Mouse (Mus musculus) kidney, embryonic 15.5 days (tissue): ENCODE results near the gene Fxyd3. TPM values are rescaled to one million over a fixed set of nuclear protein-coding genes. Genes with fewer than 3 reads are reported as not detected.
A peak's percentile ranks its signal among the peaks of the same experiment; 100 is the strongest.

Experiments used
- ATAC-seq: fragments of 200-750 bp; cut with Nextera tagmentation; replicated peaks from 2 replicates; pipeline ENCODE4 v1.8.0; 2017; ENCODE audit warnings: moderate TSS enrichment; ENCODE audit not compliant: low FRiP score
- H3K27ac ChIP-seq: fragments of 300-500 bp; sonication (generic); 2 replicates; pipeline ENCODE4 v1.5.1; 2015; ENCODE audit warnings: mild to moderate bottlenecking, inconsistent platforms
- H3K27me3 ChIP-seq: fragments of 300-500 bp; sonication (generic); 2 replicates; pipeline ENCODE4 v1.6.1; 2015; ENCODE audit warnings: inconsistent platforms
- H3K36me3 ChIP-seq: fragments of 300-500 bp; sonication (generic); 2 replicates; pipeline ENCODE4 v1.6.1; 2015; ENCODE audit warnings: inconsistent platforms
- H3K4me1 ChIP-seq: fragments of 300-500 bp; sonication (generic); 2 replicates; pipeline ENCODE4 v1.6.1; 2015; ENCODE audit warnings: inconsistent platforms
- H3K4me2 ChIP-seq: fragments of 300-500 bp; sonication (generic); 2 replicates; pipeline ENCODE4 v1.6.1; 2015; ENCODE audit warnings: moderate library complexity, mild to moderate bottlenecking, inconsistent platforms
- H3K4me3 ChIP-seq: fragments of 300-500 bp; sonication (generic); replicated peaks from 2 replicates; pipeline ENCODE4 v1.5.1; 2015; ENCODE audit warnings: mild to moderate bottlenecking, inconsistent platforms
- H3K9ac ChIP-seq: fragments of 300-500 bp; sonication (generic); 2 replicates; pipeline ENCODE4 v1.6.1; 2015; ENCODE audit warnings: mild to moderate bottlenecking, inconsistent platforms
- H3K9me3 ChIP-seq: fragments of 300-500 bp; sonication (generic); replicated peaks from 2 replicates; pipeline ENCODE4 v1.6.1; 2016; ENCODE audit warnings: inconsistent platforms
- WGBS: fragments of 180-500 bp; shearing (Covaris S2); methylation state at CpG from one replicate; pipeline ENCODE4 v1.1.7; 2015; ENCODE audit warnings: mixed read lengths; 5-methylcytosine and 5-hydroxymethylcytosine counted together
- polyA plus RNA-seq: library from polyadenylated mRNA; unstranded; fragments of >200 nt; fragmentation: Nextera tagmentation; extraction: Ambion mirVana; gene quantifications from 2 replicates; pipeline ENCODE4 v1.2.1, GENCODE M21; 2015

Gene Fxyd3
- polyA plus RNA-seq, 1 experiment from 2014 or later = 14.8 TPM

- H3K4me1 ChIP-seq = peaks cover 52% of the 10 kb centered on the region
- H3K9ac ChIP-seq = no peak overlapping the region
- H3K9me3 ChIP-seq = no peaks in the 10 kb centered on the region
- H3K27ac ChIP-seq = 0 out of 2 replicates have a peak overlapping the region, but pooled peaks have one; percentile 23
- no peak for ATAC-seq
- 66% methylated on average over 6 of the region's 6 CpGs for WGBS
- no peaks in the 10 kb centered on the region for H3K27me3 ChIP-seq
- H3K4me2 ChIP-seq = peak overlapping the region; percentile 52; the same call in 1 of the 2 replicates
- H3K36me3 ChIP-seq = no peaks in the 10 kb centered on the region
- 0 out of 2 replicates have a peak overlapping the region, but pooled peaks have one; percentile 33 for H3K4me3 ChIP-seq
Observed at GRCm38 (mm10) chr7:31113800-31114199, 37.3 kb upstream of the Fxyd3 start.

- Histone ChIP-seq H3K9me3 (no peaks in the 10 kb centered on the region), H3K36me3 (no peaks in the 10 kb centered on the region), H3K4me1 (peaks cover 51% of the 10 kb centered on the region), H3K9ac (no peak overlapping the region), H3K27ac (no peak overlapping the region), H3K27me3 (no peaks in the 10 kb centered on the region), H3K4me3 (no peak overlapping the region), H3K4me2 (no peak overlapping the region)
- ATAC-seq = no peak
- WGBS = 39% methylated on average over 4 of the region's 4 CpGs
Observed at GRCm38 (mm10) chr7:31112036-31112435, 35.5 kb upstream of the Fxyd3 start.

GRCm38 (mm10) chr7:31110861-31111385, 34.4 kb upstream of the Fxyd3 start:
- WGBS = 79% methylated on average over 15 of the region's 15 CpGs
- Histone ChIP-seq H3K27me3 (no peaks in the 10 kb centered on the region), H3K9ac (no peak overlapping the region), H3K4me3 (no peak overlapping the region), H3K36me3 (no peaks in the 10 kb centered on the region), H3K4me1 (peaks cover 41% of the 10 kb centered on the region), H3K27ac (peak overlapping the region; percentile 27; the same call in 1 of the 2 replicates), H3K4me2 (no peak overlapping the region), H3K9me3 (no peaks in the 10 kb centered on the region)
- ATAC-seq = no peak

GRCm38 (mm10) chr7:31109796-31110195, 33.3 kb upstream of the Fxyd3 start:
- Histone ChIP-seq H3K36me3 (no peaks in the 10 kb centered on the region), H3K27ac (no peak overlapping the region), H3K4me2 (no peak overlapping the region), H3K4me3 (no peak overlapping the region), H3K9ac (no peak overlapping the region), H3K9me3 (no peaks in the 10 kb centered on the region), H3K27me3 (no peaks in the 10 kb centered on the region), H3K4me1 (peaks cover 36% of the 10 kb centered on the region)
- WGBS = 83% methylated on average over 5 of the region's 5 CpGs
- ATAC-seq = no peak

- H3K4me1 ChIP-seq = peaks cover 30% of the 10 kb centered on the region
- no peaks in the 10 kb centered on the region for H3K9me3 ChIP-seq
- H3K4me3 ChIP-seq = no peak overlapping the region
- H3K36me3 ChIP-seq = no peaks in the 10 kb centered on the region
- WGBS = 50% methylated on average over 7 of the region's 7 CpGs
- H3K27me3 ChIP-seq = no peaks in the 10 kb centered on the region
- no peak overlapping the region for H3K9ac ChIP-seq
- H3K4me2 ChIP-seq = no peak overlapping the region
- no peak overlapping the region for H3K27ac ChIP-seq
- no peak for ATAC-seq
Observed at GRCm38 (mm10) chr7:31109091-31109490, 32.6 kb upstream of the Fxyd3 start.

- Histone ChIP-seq H3K27me3 (no peaks in the 10 kb centered on the region), H3K4me1 (peaks cover 30% of the 10 kb centered on the region), H3K27ac (no peak overlapping the region), H3K36me3 (no peaks in the 10 kb centered on the region), H3K4me2 (no peak overlapping the region), H3K9me3 (no peaks in the 10 kb centered on the region), H3K9ac (no peak overlapping the region), H3K4me3 (no peak overlapping the region)
- no peak for ATAC-seq
- WGBS = 87% methylated on average over 11 of the region's 11 CpGs
Observed at GRCm38 (mm10) chr7:31107781-31108180, 31.3 kb upstream of the Fxyd3 start.

- no peak for ATAC-seq
- Histone ChIP-seq H3K27me3 (no peaks in the 10 kb centered on the region), H3K27ac (no peak overlapping the region), H3K4me1 (peaks cover 18% of the 10 kb centered on the region), H3K9me3 (no peaks in the 10 kb centered on the region), H3K4me3 (no peak overlapping the region), H3K4me2 (no peak overlapping the region), H3K36me3 (no peaks in the 10 kb centered on the region), H3K9ac (no peak overlapping the region)
- 48% methylated on average over 3 of the region's 3 CpGs for WGBS
Observed at GRCm38 (mm10) chr7:31106166-31106565, 29.7 kb upstream of the Fxyd3 start.

- no peak overlapping the region for H3K9ac ChIP-seq
- no peak for ATAC-seq
- no peak overlapping the region for H3K27ac ChIP-seq
- WGBS = 56% methylated on average over 15 of the region's 15 CpGs
- no peak overlapping the region for H3K4me2 ChIP-seq
- peaks cover 13% of the 10 kb centered on the region; the same call in 1 of the 2 replicates for H3K4me1 ChIP-seq
- H3K4me3 ChIP-seq = no peak overlapping the region
- H3K27me3 ChIP-seq = no peaks in the 10 kb centered on the region
- H3K9me3 ChIP-seq = no peaks in the 10 kb centered on the region
- no peaks in the 10 kb centered on the region for H3K36me3 ChIP-seq
Observed at GRCm38 (mm10) chr7:31105061-31105768, 28.7 kb upstream of the Fxyd3 start.

GRCm38 (mm10) chr7:31100786-31101185, 24.3 kb upstream of the Fxyd3 start:
- Histone ChIP-seq H3K36me3 (no peaks in the 10 kb centered on the region), H3K4me3 (no peak overlapping the region), H3K27ac (no peak overlapping the region), H3K9ac (no peak overlapping the region), H3K4me2 (no peak overlapping the region), H3K9me3 (no peaks in the 10 kb centered on the region), H3K4me1 (peaks cover 14% of the 10 kb centered on the region), H3K27me3 (no peaks in the 10 kb centered on the region)
- WGBS = 77% methylated on average over 14 of the region's 14 CpGs
- ATAC-seq = no peak

- ATAC-seq = no peak
- no peak overlapping the region for H3K4me2 ChIP-seq
- no peaks in the 10 kb centered on the region for H3K36me3 ChIP-seq
- no peaks in the 10 kb centered on the region for H3K27me3 ChIP-seq
- H3K9ac ChIP-seq = no peak overlapping the region
- no peak overlapping the region for H3K4me3 ChIP-seq
- H3K27ac ChIP-seq = no peak overlapping the region
- H3K9me3 ChIP-seq = no peaks in the 10 kb centered on the region
- WGBS = 93% methylated on average over 6 of the region's 6 CpGs
- H3K4me1 ChIP-seq = peaks cover 8% of the 10 kb centered on the region
Observed at GRCm38 (mm10) chr7:31099612-31099982, 23.1 kb upstream of the Fxyd3 start.

GRCm38 (mm10) chr7:31098697-31099611, 22.4 kb upstream of the Fxyd3 start:
- Histone ChIP-seq H3K27ac (no peak overlapping the region), H3K4me1 (peaks cover 8% of the 10 kb centered on the region), H3K4me2 (no peak overlapping the region), H3K36me3 (no peaks in the 10 kb centered on the region), H3K9me3 (no peaks in the 10 kb centered on the region), H3K27me3 (no peaks in the 10 kb centered on the region), H3K4me3 (no peak overlapping the region), H3K9ac (no peak overlapping the region)
- 0 out of 2 replicates have a peak, but pooled peaks have one; percentile 16 for ATAC-seq
- 76% methylated on average over 22 of the region's 22 CpGs for WGBS
